Mouse (Mus musculus): ENCODE data around the gene Vmn1r38.
"Not testable (repeated sequence)": the region's sequence is repeated elsewhere in the genome, so short reads cannot be mapped to it uniquely, and the experiment has no call there.

Gene Vmn1r38

GRCm38 (mm10) chr6:66782527-66782926, at the start of gene Vmn1r38:
Gene Vmn1r38, minus strand, starts transcription at chr6:66782627.
- DNase-seq = not testable (repeated sequence)

DNA sequence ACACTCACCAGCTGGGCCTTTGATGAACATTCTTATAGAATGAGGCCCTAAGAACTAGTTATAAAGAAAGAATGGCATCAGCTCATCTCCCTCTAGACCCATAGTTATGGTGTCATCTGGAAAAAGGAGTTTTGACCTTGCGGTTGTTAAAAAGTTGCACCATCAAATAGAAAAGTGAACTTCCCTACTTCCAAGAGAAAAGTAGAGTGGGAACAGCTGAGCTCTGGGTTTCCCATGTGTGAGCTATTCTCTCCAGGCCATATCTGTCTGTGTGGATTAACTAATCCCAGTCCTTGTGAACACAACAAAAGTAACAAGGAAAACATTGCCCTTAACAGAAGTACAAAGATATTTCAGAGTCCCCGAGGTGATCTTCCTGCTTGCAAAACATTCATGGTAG, 28.1 kb upstream of the Vmn1r38 start, which contains the start of gene Vmn1r39:
Vmn1r39 (minus strand) TSS at position 101 of the 400 bp plus-strand sequence.
- no peak for DNase-seq

DNA sequence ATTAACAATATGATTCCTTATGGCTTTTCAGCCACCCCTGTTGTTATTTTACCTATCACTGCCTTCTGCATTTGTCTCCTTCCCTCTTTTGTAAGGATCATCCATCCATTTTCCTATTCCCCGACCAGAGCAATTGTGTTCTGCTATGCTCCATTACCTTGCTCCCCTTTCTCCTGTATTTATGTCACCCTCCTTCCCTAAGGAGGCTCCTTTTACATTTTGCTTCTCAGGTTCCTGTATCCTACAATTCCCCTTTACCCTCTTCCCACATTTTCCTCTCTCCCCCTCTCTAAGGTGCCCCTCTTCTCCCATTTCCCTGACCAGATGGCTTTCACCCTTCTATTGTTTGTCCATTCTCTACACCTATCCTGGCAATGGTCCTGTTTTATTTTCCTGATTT, 23.9 kb upstream of the Vmn1r38 start:
- no peak for DNase-seq

DNA sequence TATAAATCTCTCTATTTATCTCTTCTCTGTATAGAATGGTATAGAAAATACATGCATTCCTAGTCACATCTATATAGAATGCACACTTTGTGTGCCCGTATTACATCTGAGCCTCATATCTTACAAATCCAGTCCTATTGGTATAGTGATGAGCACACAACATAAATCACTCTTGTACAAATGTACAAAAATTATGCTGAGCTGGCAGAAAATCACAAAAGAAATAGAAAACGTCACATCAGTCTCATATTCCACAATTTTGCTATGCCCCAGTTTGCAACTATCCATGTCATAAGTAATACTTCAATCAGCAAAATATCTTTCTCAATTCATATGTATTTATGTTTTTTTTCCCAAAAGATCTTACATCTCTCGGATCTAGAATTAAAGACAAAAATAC, 23.3 kb upstream of the Vmn1r38 start:
- no peak for DNase-seq

DNA sequence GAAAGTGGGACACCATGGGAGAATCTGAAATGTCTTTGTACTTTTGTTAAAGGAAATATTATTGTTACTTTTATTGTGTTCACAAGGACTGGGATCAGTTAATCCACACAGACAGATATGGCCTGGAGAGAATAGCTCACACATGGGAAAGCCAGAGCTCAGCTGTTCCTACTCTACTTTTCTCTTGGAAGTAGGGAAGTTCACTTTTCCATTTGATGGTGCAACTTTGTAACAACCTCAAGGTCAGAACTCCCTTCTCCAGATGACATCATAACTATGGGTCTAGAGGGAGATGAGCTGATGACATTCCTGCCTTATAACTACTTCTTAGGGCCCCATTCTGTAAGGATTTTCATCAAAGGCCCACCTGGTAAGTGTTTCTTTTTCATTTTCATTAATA, 53.3 kb downstream of the Vmn1r38 start, which contains the start of gene Vmn1r37:
Vmn1r37 (plus strand) TSS at position 301 of the 400 bp plus-strand sequence.
- not testable (repeated sequence) for DNase-seq

Data from thymus, postnatal 36 days (tissue).